Mouse (Mus musculus) monocyte, adult 2 months (primary cell): ENCODE results near the gene Hilpda.

ENCODE experiments used
- DNase-seq, 2 experiments: peaks; one replicate each; pipeline ENCODE4 v3.0.0; 2022; ENCODE audit warnings: low spot score in 2 of 2, low read depth in 1 of 2

Gene Hilpda

DNA sequence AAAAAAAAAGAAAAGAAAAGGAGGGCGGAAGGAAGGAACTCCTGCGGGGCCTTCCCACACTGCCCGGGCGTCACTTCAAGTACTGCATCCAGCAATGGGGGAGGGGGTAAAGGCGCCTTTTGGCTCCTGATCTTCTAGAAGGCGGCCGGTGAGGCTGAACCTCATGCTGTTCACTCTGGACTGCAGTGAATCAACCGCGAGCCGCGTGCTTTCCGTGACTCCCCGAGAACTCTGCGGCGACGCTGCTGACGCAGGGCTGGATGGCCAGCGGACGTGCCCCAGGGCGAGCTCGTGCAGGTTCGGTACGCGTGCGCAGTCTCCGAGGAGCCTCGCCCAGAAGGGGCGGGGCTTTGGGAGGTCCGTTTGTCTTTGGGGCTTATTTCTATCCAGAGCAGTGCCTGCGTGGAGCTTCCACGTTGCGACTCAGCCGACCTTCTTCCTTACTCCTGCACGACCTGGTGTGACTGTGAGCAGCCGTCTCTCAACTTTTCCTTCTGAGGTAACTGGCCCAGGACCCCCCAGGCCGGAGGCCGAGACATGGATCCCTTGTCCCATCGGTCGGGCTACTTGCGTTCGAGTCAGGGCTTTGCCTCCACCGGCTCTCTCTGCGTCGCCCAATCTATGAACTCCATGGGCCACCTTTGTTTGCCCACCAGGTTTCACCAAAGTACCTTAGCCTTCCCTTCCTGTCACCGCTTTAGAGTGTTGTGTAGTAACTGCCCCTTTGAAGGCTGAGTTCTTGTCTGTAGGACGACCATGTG, at the start of gene Hilpda:
Hilpda (plus strand) TSS at position 177 of the 761 bp plus-strand sequence.
- DNase-seq, result peak; percentile 86 to 92

DNA sequence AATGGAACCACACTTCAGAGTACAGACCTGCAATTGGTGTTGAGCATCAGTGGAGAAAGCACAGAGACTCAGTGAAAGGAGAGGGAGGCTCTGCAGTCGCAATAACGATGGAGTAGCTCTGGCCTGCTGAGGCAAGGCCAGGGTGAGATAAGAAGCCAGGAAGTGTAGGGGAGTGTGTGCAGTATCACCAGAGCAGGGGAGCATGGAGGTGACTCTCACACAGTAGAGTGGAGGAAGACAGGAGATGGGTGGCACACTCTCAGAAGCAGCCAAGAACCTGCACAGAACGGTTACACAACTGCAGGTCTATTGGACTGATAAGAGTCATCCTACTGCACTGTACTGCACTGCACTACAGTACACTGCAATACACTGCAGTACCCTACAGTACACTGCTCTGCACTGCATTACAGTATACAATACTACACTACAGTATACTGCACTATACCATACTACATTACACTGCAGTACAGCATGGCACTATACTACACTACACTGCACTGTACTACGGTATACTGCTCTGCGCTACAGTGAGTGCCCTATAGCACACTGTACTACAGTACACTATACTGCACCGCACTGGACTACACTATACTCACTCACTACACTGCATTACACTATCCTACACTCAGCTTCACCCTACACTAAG, 42.9 kb upstream of the Hilpda start:
- no peak for DNase-seq

DNA sequence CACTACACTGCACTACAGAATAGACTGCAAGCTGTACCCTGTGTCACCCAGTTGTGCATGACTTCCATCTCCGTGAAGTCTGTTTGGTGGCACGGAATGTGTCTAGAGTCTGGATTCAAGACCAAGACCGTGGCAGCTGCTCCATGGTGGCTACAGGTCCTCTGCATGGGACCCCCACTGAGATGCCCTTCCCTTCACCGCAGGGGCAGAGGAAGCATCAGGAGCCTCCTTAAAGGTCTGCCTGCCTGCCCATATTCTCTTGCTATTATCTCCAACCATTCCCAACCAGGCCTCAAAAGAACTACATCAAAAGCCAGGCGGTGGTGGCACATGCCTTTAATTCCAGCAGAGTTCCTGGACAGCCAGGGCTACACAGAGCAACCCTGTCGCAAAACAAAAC, 41.9 kb upstream of the Hilpda start:
- no peak for DNase-seq

DNA sequence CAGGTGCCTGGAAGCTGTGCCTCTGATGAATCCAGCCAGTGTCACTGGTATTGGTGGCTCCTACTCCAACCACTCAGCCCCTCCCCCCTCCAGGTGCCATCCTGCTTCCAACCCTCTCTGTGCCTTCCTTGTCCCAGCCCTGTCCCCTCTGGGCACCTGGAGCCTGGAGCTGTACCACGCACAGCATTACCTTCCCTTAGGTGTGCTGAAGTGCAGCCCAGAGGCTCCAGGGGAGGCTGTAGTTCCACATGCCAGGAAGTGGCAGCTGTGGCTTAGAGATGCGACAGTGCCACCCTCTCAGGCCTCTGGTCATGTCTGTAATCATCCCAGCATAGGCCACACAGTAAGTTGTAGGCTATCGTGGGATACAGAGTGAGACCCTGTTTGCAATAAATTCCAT, 40.5 kb upstream of the Hilpda start:
- DNase-seq, result no peak

DNA sequence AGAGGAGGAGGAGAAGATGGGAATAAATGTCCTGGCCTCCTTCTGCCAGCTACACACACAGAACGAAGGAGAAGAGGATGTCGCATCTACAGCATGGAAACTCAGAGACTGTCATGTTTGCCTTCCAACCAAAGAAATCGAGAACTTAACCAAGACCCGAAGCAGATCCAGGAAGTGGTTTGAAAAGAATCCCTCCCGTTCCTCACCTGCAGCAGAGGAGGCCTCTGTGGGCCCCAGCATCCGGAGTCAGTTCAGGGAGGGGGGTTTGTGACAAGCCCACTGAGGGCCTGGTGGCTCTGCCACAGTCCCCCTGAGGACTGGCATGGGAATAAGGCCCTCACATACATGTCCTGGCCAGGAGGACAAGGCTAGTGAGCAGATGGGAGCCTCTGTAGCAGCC, 40.0 kb upstream of the Hilpda start:
- DNase-seq, result no peak

DNA sequence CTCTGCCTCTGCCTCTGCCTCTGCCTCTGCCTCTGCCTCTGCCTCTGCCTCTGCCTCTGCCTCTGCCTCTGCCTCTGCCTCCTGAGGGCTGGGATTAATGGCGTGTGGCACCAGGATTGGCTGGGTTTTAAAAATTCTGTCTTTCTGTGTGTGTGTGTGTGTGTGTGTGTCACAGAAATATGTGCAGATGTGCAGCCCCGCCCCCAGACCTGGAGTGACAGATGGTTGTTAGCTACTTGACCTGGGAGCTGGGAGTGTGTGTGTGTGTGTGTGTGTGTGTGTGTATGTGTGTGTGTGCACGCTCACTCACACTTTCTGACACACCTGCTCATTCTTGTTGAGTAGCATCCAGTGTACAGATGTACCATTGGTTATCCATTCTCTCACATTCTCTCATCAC, 38.6 kb upstream of the Hilpda start:
- no peak for DNase-seq

DNA sequence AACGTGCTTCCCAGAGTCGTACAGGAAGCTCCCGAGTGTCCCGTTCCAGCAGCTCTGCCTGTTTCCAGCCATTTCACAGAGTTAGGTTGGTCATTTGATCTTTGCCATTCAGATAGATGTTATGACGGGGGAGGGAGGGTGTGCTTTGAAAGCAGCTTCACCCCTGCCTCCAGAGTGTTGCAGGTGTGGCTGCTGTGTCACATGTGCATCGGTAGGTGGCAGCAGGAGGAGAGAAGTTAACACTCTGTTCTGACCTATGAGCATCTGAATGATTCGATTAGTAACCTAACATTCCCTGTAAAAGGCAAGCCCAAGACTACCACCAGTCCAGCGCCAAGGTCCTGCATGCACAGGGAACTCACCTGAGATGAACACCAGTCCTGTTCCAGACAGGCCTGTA, 38.0 kb upstream of the Hilpda start:
- no peak for DNase-seq

DNA sequence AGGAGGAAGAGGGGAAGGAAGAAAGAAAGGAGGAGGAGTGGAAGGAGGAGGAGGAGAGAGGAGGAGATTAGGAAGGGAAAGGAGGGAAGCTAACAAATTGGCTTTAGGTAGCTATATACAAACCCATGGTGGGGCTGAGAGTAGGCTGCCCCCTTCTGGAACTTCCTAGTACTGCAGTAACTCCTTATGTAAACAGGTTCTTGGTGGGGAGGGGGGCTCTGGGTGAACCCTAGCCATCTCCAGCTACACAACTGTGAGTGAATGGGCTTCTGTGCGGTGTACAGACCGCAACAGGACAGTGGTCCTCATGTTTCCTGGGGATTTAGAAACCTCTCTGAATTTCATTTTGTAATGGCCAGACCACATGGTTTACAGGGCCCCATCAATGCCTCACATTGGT, 31.5 kb upstream of the Hilpda start:
- DNase-seq, result no peak

DNA sequence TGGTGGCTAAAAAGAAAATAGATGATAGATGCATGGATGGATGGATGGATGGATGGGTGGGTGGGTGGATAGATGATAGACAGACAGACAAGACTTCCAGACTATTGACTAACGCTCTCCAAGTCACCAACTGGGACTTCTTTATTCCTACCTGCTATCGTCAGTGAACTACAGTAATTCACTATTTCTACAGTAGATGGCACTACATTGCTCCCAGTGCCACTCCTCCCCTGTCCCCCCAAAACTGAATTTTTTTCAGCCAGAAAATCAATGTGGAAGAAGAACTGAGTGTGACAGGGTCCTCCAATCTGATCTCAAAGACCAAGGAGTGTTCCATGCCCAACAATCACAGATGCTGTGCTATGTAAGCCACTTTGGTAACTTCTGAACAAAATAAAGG, 30.6 kb upstream of the Hilpda start:
- no peak for DNase-seq

DNA sequence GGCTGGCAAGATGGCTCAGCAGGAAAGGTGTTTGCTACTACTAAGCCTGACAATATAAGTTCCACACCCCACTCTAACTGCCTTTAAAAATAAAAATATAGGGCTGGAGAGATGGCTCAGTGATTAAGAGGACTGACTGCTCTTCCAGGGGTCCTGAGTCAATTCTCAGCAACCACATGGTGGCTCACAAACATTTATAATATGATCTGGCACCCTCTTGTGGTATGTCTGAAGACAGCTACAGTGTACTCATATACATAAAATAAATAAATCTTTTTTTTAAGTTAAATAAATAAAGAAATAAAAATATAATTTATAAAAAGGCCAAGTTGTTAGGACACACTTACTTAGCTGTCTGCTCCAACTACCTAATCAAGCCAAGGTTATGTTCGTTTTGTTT, 30.0 kb upstream of the Hilpda start:
- no peak for DNase-seq

DNA sequence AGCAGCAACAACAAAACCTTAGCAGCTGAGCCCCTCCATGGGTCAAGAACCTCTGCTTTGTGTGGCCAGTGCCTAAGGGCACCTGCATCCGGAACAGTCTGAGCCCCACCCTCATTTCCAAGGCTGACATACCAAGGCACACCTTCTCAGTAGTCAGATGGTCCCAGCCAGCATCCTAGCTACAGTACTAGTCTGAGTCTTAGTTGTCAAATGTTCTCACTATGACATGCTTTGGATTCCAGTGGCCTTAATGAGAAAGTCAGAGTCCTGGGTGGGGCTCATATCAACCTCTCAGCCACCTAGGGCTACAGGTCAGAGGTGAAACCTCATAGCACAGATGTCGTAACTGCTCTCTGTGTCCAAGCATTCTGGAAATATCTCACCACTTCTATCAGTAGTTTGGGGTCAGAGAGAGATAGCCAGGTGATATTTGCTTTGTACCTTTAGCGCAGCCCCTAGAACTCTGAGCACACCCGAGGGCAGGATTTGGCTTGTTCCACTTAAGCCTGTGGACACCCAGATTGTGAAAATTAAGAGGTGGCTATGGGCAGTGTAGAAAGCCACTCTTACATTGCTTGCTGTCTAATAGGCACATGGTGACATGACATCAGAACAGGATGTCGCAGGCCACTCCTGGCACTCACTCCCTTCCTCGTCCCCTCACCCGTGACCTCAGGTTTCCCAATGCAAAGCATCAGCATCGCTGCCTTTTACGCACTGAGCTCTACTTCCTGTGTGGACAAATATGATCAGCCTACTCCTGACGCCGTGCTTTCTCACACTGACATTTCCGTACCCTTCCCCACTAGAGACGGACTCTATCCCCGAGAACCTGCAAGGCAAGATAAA, 26.8 kb upstream of the Hilpda start:
- no peak for DNase-seq

DNA sequence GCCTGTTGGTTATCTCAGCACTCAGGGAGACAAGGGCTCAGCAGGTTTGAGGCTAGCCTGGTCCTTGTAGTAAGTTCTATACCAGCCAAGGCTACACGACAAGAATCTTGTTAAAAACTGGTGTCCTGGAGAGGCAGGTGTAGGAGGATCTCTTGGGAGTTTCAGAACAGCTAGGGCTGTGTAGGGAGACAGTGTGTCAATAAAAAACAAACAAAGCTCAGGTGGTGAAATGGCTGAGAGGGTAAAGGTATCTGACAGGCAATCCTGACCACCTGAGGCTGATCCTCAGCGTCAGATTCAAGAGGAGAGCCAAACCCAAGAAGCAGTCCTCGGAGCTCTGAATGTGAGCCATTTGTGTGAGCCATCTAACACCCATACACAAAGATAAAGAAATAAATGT, 26.1 kb upstream of the Hilpda start:
- no peak for DNase-seq

DNA sequence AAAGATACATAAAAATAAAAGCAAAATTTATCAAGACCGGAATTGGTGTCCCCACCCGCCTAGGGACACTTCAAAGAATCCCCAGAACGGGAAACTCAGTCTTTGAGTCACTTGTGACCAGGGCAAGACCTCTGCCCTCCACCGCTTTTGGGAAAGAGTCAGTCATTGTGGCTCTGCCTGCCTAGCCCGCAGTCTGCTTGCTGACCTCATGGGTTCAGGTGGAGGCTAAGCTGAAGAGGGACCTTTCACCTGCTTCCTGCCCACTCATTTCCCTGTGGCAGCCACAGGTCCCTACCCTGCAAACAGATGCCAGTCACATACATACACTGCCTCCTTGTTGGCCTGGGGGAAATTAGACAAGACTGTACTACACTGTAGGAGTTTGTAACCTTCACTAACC, 25.7 kb upstream of the Hilpda start:
- DNase-seq, result no peak

DNA sequence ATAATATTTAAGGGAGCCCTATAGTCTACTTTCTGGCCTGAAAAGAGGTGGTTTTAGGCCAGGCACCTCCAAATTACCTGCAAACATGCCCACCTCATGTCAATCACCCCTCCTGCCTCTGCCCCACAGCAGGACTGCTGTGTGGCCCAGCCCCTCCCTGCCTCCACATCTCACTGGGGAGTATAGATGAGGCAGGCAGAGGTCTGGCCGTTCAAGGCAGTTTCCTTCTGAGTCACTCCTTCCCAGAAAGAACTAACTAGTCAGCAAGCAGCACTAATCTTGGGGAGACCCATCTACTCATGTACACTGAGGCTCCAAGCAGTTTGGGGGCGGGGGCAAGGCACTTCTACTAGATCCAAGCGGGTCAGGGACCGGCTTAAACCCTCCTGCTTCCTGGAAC, 25.2 kb upstream of the Hilpda start:
- DNase-seq, result no peak

DNA sequence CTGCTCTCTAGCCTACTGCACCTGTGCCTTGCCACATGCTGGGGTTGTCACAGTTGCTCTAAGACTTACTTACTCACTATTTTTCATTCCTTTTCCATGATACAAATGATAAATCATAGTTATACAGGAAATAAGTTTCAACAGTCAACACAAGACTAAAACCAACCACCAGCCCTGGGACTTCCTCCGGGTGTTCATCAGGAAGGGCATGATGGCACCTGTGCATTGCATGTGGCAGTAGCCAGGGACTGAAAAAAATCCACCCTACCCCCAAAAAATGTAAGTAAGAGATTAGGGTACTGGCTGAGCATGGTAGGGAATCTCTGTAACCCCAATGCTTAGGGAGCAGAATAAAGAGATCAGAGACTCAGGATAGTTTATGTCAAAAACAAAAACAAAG, 12.9 kb upstream of the Hilpda start:
- no peak for DNase-seq

DNA sequence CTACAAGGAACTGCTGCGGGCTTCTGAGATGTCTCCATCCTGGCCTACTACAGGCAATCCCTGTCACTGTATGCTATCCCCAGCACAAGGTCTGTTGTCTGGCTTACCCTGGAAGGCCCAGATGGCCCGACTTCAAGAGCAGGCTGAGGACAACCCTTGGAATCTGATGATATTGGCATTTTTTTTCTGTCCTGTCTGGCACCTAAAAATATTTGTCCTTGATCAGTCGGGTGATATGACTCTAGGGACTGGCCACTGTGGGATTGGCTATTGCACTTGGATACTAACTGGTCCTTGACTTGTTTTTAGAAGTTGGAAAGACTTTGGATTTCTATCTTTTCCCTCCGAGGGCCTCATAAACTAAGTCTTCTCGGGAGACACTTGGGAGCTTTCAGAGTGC, 10.5 kb upstream of the Hilpda start:
- DNase-seq, result no peak

DNA sequence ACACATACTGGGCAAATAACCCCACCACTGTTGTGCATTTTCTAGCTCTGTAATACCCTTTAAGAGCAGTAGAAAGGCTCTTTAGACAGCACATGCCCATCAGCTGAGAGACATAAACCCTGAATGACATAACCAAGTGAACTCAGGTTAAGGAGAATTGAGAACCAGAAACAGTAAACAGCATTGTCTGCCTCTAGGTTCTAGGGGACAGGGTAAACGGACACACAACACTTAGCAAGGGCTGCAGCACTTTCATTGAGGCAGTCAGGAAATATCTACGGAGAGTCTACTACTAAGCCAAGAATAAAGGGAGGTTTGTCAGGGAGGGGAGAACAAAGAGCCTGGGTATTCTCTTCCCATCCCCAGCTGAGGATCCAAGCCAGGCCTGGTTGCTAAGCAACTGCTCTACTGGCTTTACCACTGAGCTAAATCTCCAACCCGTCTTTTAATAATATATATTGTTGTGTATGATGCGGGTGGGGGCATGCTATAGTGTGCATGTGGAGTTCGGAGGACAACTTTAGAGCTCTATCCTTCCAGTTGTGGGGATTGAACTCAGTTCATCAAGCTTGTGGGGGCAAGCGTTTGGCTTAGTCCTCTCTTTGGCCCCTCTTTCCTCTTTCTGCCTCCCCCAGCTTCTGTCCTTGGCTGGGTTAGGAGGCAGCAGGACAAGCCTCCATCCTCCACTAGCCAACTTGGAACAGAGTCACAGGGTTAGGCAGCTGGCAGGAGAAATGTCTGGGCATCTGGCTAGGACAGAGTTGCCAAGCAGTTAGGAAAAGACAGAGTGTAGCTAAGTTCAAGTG, 8.4 kb upstream of the Hilpda start:
- no peak for DNase-seq

DNA sequence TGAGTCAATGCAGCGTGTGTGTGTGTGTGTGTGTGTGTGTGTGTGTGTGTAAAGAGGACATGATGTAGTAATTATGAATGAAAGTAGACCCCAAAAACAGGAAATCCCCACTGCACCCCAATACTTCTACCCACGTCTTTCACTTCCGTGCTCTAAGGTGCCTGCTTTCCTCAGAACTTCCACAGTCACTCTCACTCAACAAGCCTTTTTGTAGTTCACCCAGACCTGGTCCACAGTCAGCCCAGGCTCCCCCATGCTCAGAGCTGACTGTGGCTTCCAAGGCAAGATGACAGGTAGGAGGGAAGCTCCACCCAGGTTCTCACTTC, 7.9 kb upstream of the Hilpda start:
- no peak for DNase-seq

DNA sequence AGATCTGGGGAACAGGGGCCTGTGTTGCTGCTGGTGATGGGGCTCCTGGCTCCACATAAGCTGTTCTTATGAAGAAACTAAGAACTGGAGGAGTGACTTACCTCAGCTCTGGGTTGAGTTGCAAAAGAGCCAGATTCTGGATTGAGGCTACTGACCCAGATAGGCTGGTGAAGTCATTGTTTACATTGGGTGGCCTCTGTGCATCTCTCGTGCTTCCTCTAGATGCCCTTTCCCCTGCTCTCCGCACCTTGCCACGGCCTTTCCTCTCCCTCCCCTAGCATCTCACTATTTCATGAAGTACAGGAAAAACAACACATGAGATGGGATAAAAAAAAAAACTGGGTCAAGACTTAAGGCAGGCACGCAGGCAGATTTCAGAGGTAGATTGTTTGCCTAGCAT, 5.4 kb upstream of the Hilpda start:
- DNase-seq, result no peak

DNA sequence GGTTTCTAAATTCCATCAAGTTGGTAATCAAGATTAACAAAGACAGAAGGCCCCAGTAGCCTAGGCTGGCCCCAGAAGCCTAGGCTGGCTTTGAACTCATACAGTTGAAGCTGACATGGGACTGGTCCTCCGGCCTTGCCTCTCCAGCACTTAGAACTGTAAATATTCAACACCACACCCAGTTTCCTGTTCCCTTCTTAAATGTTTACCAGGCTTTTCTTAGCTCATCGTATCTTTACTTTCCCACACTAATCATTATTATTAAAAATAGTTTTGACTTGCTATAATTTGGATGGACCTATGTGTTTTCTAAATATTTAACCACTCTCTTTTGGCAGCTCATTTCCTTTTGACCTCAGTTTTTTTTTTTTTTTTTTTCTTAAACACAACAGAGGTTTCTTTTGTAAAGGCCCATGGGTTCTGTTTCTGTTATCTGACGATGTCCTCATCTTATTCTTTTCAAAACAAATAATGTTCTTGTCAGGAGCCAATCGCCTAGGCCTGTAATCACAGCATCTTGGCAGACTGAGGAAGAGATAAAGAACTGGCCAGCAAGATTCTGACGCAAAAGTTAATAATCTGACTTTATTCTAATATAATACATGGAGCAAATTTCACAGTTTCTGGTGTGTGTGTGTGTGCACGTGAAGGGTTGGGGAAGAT, 3.2 kb upstream of the Hilpda start:
- DNase-seq, result no peak

DNA sequence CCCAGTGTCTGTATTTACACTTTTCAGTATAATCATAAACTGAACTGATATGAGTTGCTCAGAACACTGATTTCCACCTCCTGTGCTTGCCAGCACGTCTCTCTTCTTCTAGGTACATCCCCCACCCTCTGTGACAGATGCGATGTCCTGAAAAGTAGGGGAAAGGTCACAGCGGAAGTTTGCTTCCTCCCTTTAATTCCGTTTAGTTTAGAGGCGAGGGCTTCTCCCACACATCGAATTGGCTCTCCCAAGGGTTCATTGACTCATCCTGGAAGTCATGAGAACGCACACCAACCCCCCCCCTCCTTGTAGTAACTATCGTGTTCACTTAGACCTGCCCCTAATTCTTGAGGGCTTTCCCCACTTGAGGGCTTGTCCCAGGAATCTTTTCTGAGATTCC, 1.3 kb upstream of the Hilpda start:
- DNase-seq, result peak in 1 of 2 experiments; percentile 34
